Mouse (Mus musculus) midbrain, embryonic 13.5 days (tissue): ENCODE measurements around the gene Pcnx2. TPM values are rescaled to one million over a fixed set of nuclear protein-coding genes. Genes with fewer than 3 reads are reported as not detected.
A peak's percentile ranks its signal among the peaks of the same experiment; 100 is the strongest.

ENCODE experiments used
- ATAC-seq: fragments of 200-750 bp; cut with Nextera tagmentation; 2 replicates; pipeline ENCODE4 v1.8.0; 2017; ENCODE audit warnings: mild to moderate bottlenecking, moderate TSS enrichment, moderate library complexity
- H3K27ac ChIP-seq: fragments of 300-500 bp; sonication (generic); 2 replicates; pipeline ENCODE4 v1.5.1; 2015; ENCODE audit warnings: inconsistent platforms, mild to moderate bottlenecking, moderate library complexity
- H3K27me3 ChIP-seq: fragments of 300-500 bp; sonication (generic); 2 replicates; pipeline ENCODE4 v1.6.1; 2015; ENCODE audit warnings: mild to moderate bottlenecking, inconsistent platforms
- H3K36me3 ChIP-seq: fragments of 300-500 bp; sonication (generic); 2 replicates; pipeline ENCODE4 v1.6.1; 2015; ENCODE audit warnings: mild to moderate bottlenecking, inconsistent platforms
- H3K4me1 ChIP-seq: fragments of 300-500 bp; sonication (generic); replicated peaks from 2 replicates; pipeline ENCODE4 v1.6.1; 2015; ENCODE audit warnings: inconsistent platforms
- H3K4me2 ChIP-seq: fragments of 300-500 bp; sonication (generic); replicated peaks from 2 replicates; pipeline ENCODE4 v1.6.1; 2015; ENCODE audit warnings: moderate library complexity, mild to moderate bottlenecking, inconsistent platforms
- H3K4me3 ChIP-seq: fragments of 300-500 bp; sonication (generic); replicated peaks from 2 replicates; pipeline ENCODE4 v1.5.1; 2015; ENCODE audit warnings: mild to moderate bottlenecking, inconsistent platforms
- H3K9ac ChIP-seq: fragments of 300-500 bp; sonication (generic); replicated peaks from 2 replicates; pipeline ENCODE4 v1.6.1; 2015; ENCODE audit warnings: mild to moderate bottlenecking, inconsistent platforms
- H3K9me3 ChIP-seq: fragments of 300-500 bp; sonication (generic); 2 replicates; pipeline ENCODE4 v1.6.1; 2016; ENCODE audit warnings: mild to moderate bottlenecking, inconsistent platforms
- WGBS: fragments of 180-500 bp; shearing (Covaris S2); methylation state at CpG from one replicate; pipeline ENCODE4 v1.1.7; 2015; 5-methylcytosine and 5-hydroxymethylcytosine counted together
- polyA plus RNA-seq: library from polyadenylated mRNA; unstranded; fragments of >200 nt; fragmentation: Nextera tagmentation; extraction: Ambion mirVana; gene quantifications from 2 replicates; pipeline ENCODE4 v1.2.1, GENCODE M21; 2015

Pcnx2 gene
- 3.6 and 3.8 TPM in 2 replicates for polyA plus RNA-seq

DNA sequence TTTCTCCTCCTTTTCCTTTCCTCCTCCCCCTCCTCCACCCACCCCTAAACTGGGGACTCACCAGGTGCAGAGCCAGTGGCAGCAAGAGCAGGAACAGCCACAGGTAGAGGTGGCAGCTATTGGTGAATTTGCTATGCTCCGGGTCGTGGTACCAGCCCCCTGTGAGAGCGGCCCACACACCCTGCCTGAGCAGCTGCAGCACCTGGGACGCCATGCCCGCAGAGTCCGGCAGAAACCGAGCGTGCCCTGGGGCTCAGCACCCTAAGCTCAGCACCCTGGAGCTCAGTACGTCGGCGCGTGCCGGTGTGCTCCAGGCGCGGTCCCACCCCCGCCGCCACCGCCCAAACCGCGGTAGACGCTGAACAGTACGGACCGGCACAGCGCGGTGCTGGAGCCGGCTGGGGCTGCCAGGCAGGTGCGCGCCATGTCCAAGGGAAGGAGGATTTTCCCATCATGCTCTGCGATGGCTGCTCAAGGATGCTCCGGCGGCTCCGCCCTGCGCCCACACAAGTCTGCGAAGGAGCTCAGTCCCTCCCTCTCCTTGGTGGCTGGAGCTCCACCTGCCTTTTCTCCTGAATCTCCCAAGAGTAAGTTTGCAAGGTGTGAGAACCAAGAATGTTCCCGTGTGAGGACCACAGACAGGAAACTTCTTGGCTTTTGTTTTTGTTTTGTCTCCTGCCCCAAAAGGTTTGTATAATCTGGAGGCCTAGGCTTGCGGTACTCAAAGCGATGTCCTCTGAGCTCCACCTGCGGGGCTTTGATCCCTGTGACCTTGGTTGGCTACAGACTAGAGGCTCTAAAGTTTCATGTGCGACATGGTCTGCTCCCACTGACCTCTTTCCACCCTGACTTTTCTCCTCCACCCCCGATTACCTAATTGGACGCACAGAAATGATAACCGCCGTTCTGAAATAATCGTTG, at the start of gene Pcnx2:
TSS of gene Pcnx2 (minus strand) at position 450 of the 921 bp plus-strand sequence.
- peak; percentile 90 for ATAC-seq
- WGBS = 7% methylated on average over 44 of the region's 44 CpGs

DNA sequence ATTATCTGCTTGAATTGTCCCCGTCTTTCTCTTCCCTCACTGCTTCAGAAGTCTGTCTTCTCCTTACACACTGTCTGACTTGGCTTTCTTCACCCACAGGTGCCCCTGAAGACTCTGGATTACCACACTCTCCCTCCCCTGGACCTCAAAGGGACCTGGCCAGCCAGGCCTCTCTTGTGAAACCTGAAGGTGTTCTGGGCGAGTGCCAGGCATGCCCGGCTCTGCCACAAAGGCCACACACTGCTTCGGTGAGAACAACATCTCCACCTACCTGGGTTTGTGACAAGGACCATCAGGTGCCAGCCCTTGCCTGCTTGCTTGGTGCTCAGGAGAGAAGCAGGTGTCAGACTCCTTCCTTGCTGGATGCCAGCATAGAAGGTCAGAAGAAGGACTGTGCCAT, 46.4 kb upstream of the Pcnx2 start:
- H3K9ac ChIP-seq = no peak overlapping the region
- no peak overlapping the region for H3K4me3 ChIP-seq
- no peak for ATAC-seq
- 90% methylated on average over 4 of the region's 4 CpGs for WGBS
- H3K36me3 ChIP-seq = no peaks in the 10 kb centered on the region
- H3K9me3 ChIP-seq = no peaks in the 10 kb centered on the region
- H3K4me1 ChIP-seq = no peaks in the 10 kb centered on the region
- no peak overlapping the region for H3K27ac ChIP-seq
- H3K27me3 ChIP-seq = no peaks in the 10 kb centered on the region
- H3K4me2 ChIP-seq = no peak overlapping the region

More for the DNA sequence above, at the start of gene Pcnx2:
- Histone ChIP-seq H3K36me3 (no peaks in the 10 kb centered on the region), H3K27me3 (peaks cover 25% of the 10 kb centered on the region), H3K4me2 (peak within 1 kb of the TSS; percentile 63), H3K9me3 (no peaks in the 10 kb centered on the region), H3K4me1 (peaks cover 18% of the 10 kb centered on the region), H3K27ac (peak within 1 kb of the TSS; percentile 67), H3K4me3 (peak within 1 kb of the TSS; percentile 56), H3K9ac (peak within 1 kb of the TSS; percentile 75)

DNA sequence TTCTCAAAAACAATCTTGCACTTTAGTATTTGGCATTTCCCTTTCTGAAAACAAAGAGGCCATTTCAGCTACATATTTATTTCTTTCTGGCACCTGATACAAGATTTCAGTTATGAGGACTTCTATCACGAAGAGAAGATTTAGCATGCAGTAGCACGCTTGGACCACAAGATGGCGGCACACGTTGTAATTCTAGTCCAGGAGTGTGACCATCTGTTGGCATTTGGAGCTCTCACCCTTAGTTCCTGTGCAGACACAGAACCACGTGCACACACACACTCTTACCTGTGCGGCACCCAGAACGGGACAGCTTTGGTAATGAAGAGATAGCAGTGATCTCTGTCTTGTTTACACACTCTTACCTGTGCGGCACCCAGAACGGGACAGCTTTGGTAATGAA, 37.5 kb upstream of the Pcnx2 start:
- 43% methylated on average over 9 of the region's 9 CpGs for WGBS
- H3K9ac ChIP-seq = no peak overlapping the region
- H3K36me3 ChIP-seq = no peaks in the 10 kb centered on the region
- H3K27me3 ChIP-seq = no peaks in the 10 kb centered on the region
- H3K4me3 ChIP-seq = no peak overlapping the region
- no peaks in the 10 kb centered on the region for H3K4me1 ChIP-seq
- ATAC-seq = no peak
- no peaks in the 10 kb centered on the region; the same call in 1 of the 2 replicates for H3K9me3 ChIP-seq
- no peak overlapping the region for H3K4me2 ChIP-seq
- no peak overlapping the region for H3K27ac ChIP-seq

DNA sequence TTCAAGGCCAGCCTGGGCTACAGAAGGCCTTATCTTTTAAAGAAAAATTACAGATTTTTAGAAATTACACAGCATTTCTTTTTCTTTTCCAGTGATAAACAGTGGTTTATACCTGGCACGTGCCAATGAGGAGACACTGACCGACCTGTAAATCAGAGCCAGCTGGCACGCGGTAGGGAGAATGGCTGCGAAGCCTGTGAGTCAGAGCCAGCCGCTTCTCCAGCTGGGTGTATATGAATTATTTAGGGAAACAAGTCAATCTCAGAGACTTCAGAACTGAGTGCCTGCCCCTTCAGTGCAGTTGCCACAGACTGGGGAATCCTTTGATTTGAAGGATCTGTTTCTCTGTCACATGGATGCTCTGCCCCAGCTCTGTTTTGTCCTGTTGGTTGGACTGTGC, 33.7 kb upstream of the Pcnx2 start:
- Histone ChIP-seq H3K9me3 (no peaks in the 10 kb centered on the region; the same call in 1 of the 2 replicates), H3K4me1 (no peaks in the 10 kb centered on the region), H3K27ac (no peak overlapping the region), H3K4me3 (no peak overlapping the region), H3K36me3 (no peaks in the 10 kb centered on the region), H3K9ac (no peak overlapping the region), H3K27me3 (no peaks in the 10 kb centered on the region), H3K4me2 (no peak overlapping the region)
- 88% methylated on average over 6 of the region's 6 CpGs for WGBS
- ATAC-seq = no peak

DNA sequence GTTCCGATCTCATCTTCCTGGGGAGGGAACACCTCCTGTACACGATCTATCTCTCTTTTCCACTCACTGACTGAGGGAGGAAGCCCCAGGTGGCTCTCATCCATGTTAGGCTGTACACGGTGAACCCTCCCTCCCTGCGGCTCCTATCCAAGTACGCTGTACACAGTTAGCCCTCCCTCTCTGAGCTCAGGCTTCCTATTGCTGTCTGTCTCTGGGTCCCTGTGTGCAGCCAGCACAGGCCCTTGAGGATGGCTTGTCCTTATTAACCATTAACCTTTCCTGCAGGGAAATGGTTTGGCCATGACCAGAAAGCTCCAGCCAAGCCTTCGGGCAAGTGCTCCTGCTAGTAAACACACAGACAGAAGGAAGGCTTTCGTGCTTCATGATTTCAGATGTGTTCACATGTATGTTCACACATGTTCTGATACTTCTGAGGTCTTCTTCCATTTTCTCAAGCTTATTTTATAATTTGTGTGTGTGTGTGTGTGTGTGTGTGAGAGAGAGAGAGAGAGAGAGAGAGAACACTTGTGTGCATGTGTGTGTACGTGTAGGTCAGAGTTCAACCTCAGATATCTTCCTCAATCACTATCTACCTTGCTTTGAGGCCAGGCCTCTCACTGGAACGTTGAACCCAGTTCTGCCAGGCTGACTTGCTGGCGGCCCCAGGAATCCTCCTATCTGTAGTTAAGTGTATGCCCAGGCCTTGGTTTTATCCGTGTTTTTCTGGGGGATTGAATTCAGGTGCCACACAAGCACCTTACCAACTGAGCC, 32.3 kb upstream of the Pcnx2 start:
- 90% methylated on average over 11 of the region's 11 CpGs for WGBS
- ATAC-seq = no peak
- no peak overlapping the region for H3K9ac ChIP-seq
- no peak overlapping the region for H3K4me2 ChIP-seq
- H3K4me1 ChIP-seq = no peaks in the 10 kb centered on the region
- H3K9me3 ChIP-seq = no peaks in the 10 kb centered on the region; the same call in 1 of the 2 replicates
- no peaks in the 10 kb centered on the region for H3K27me3 ChIP-seq
- H3K4me3 ChIP-seq = no peak overlapping the region
- no peaks in the 10 kb centered on the region for H3K36me3 ChIP-seq
- H3K27ac ChIP-seq = no peak overlapping the region

DNA sequence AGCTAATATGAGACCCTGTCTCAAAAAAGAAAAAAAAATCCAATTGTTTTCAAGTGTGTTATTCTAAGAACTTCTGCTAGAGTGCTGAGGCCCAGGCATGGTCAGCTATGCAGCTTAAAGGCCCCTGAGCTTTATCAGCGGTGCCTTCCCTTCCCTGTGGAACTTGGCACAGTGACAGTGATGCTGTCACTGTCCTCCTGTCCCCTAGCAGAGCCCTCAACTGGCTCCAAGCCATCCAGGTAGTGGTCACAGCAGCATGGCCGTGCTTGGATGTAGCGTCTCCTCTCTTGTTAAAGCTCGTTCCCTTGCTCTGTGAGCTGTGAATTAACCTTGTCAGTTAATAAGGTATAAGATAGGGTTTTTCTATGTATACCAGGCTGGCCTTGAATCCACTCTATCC, 28.5 kb upstream of the Pcnx2 start:
- Histone ChIP-seq H3K4me1 (no peaks in the 10 kb centered on the region), H3K36me3 (no peaks in the 10 kb centered on the region), H3K4me2 (no peak overlapping the region), H3K27me3 (no peaks in the 10 kb centered on the region), H3K4me3 (no peak overlapping the region), H3K9ac (no peak overlapping the region), H3K9me3 (no peaks in the 10 kb centered on the region), H3K27ac (no peak overlapping the region)
- WGBS = 83% methylated on average over 4 of the region's 4 CpGs
- ATAC-seq = no peak

DNA sequence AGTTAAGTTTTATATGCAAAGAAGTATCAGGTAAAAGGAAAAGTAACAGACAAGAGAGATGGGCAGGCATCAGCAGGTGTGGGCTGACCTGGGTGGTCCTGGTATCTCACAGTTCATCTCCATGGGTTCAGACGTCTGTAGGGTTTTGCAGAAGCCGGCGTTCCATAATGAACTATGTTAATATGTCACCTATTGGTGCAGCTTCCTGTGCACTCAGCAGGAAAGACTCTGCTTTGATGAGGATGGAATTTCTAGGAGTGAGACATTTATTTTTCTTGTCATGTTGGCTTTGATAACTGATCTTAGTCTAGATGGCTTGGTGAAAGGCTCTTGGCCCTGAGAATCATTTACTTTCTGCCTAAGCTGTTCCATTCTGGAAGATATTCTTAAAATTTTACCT, 24.2 kb upstream of the Pcnx2 start:
- Histone ChIP-seq H3K9ac (no peak overlapping the region), H3K36me3 (no peaks in the 10 kb centered on the region), H3K4me1 (no peaks in the 10 kb centered on the region), H3K27me3 (no peaks in the 10 kb centered on the region), H3K27ac (no peak overlapping the region), H3K4me2 (no peak overlapping the region), H3K4me3 (no peak overlapping the region), H3K9me3 (no peaks in the 10 kb centered on the region)
- no peak for ATAC-seq
- 86% methylated on average over 3 of the region's 3 CpGs for WGBS

DNA sequence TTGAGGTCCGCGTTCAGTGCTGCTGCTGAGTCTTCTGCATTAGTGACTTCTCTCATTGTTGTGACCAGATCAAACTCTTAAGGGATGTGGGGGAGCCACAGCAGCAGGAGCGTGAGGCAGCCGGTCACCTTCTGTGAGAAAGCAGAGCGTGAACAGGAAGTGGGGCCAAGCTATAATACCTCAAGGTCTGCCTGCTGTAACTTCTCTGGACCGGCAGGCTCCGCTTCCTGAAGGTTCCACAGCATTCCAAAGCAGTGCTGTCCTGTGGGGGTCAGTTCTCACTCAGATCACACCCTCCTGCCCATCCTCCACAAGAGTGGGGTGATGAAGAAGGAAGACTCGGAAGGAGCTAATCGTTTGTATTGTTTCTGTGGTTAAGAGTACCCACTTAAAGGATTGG, 22.6 kb upstream of the Pcnx2 start:
- no peak overlapping the region for H3K4me3 ChIP-seq
- no peaks in the 10 kb centered on the region for H3K4me1 ChIP-seq
- no peak overlapping the region for H3K4me2 ChIP-seq
- no peak for ATAC-seq
- H3K9me3 ChIP-seq = no peaks in the 10 kb centered on the region
- 86% methylated on average over 9 of the region's 9 CpGs for WGBS
- H3K9ac ChIP-seq = no peak overlapping the region
- no peak overlapping the region for H3K27ac ChIP-seq
- H3K36me3 ChIP-seq = no peaks in the 10 kb centered on the region
- H3K27me3 ChIP-seq = 0 out of 2 replicates have a peak, but pooled peaks cover 3% of the 10 kb centered on the region

DNA sequence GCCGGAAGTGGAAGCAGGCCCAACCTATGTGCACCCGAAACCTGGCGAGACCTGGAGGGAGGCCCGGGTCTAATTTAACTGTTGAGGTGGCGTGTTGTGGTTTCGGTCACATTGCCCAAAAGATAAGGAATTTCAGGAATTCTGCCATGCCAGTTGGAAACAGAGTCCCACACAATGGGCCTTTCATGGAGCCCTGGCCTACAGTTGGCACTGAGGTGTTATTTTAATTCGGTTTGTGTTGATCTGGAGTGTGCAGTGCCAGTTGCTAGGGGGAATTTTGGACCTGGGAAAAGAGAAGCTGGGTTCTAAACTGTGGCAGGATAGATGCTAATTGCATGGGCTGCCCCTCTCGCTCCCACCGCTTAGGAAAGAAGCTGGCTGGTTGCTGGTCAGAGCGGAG, 22.2 kb upstream of the Pcnx2 start:
- no peaks in the 10 kb centered on the region for H3K36me3 ChIP-seq
- H3K4me1 ChIP-seq = no peaks in the 10 kb centered on the region
- 0 out of 2 replicates have a peak, but pooled peaks cover 3% of the 10 kb centered on the region for H3K27me3 ChIP-seq
- no peak; the same call in 1 of the 2 replicates for ATAC-seq
- no peak overlapping the region for H3K4me2 ChIP-seq
- no peak overlapping the region for H3K9ac ChIP-seq
- H3K27ac ChIP-seq = no peak overlapping the region
- 75% methylated on average over 10 of the region's 10 CpGs for WGBS
- H3K4me3 ChIP-seq = no peak overlapping the region
- H3K9me3 ChIP-seq = no peaks in the 10 kb centered on the region

DNA sequence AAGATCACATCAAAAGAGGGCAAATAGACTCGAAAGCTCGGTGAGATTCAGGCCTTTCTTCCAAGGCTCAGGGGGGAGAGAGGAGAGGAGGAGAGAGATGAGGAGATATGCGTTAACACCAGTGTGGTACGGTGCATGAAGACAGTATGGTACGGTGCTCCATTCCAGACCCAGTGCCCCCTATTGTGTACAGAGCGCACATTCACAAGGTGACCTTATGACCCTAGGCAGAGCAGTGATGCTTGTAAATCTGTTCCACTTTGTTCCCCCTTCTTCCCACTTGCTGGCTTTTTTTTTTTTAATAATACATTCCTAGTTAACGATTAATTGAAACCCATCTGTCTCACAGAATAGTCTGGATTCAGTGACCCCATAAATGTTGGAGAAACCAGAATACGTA, 21.4 kb upstream of the Pcnx2 start:
- no peaks in the 10 kb centered on the region for H3K36me3 ChIP-seq
- ATAC-seq = no peak
- no peaks in the 10 kb centered on the region for H3K9me3 ChIP-seq
- 0 out of 2 replicates have a peak, but pooled peaks cover 3% of the 10 kb centered on the region for H3K27me3 ChIP-seq
- no peak overlapping the region for H3K27ac ChIP-seq
- no peak overlapping the region for H3K4me3 ChIP-seq
- no peak overlapping the region for H3K9ac ChIP-seq
- no peak overlapping the region for H3K4me2 ChIP-seq
- no peaks in the 10 kb centered on the region for H3K4me1 ChIP-seq
- 39% methylated on average over 8 of the region's 8 CpGs for WGBS

DNA sequence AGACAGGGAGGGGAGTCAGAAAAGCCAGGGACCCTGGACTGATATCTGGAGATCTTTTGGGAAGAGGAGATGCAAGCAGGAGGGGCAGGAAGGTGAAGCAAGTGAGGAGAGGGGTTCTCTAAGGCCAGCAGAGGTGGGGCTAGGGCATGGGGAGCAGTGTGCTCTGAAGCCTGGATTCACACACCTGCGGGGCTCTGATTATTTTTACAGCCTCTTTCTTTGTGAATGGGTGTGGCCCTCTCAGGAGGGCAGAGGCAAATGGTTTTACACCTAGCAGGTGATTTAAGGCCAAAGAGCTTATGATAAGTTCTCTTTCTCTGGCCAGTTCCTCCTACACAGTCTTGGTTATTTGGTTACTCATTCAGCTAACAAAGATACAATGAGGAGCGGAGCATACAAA, 20.6 kb upstream of the Pcnx2 start:
- no peak for ATAC-seq
- no peak overlapping the region for H3K9ac ChIP-seq
- H3K9me3 ChIP-seq = no peaks in the 10 kb centered on the region
- H3K4me2 ChIP-seq = no peak overlapping the region
- 84% methylated on average over 2 of the region's 2 CpGs for WGBS
- H3K36me3 ChIP-seq = no peaks in the 10 kb centered on the region
- no peak overlapping the region for H3K27ac ChIP-seq
- peaks cover 8% of the 10 kb centered on the region; the same call in 1 of the 2 replicates for H3K27me3 ChIP-seq
- no peak overlapping the region for H3K4me3 ChIP-seq
- no peaks in the 10 kb centered on the region for H3K4me1 ChIP-seq

DNA sequence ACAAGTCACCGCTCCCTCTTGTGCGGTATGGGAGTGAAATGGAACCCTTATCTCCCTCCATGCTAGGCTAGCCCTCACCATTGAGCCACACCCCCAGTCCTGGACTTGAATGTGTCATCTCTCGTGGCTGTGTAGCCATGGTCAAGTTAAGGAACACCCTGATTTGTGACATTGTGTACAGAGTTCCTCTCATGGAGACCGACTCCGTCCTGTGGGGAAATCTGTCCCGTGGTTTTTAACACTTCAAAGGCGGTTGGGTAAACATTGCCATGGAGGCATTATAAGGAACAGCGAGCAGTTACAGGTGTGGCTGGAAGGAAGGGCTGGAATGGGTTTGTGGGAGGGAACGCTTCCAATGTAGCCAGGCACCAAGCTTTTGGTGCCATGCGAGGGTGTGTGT, 18.9 kb upstream of the Pcnx2 start:
- Histone ChIP-seq H3K9me3 (no peaks in the 10 kb centered on the region), H3K27me3 (peaks cover 24% of the 10 kb centered on the region)
- WGBS = 80% methylated on average over 10 of the region's 10 CpGs

More for the DNA sequence above, 18.9 kb upstream of the Pcnx2 start:
- Histone ChIP-seq H3K9ac (no peak overlapping the region), H3K4me3 (no peak overlapping the region), H3K4me1 (no peaks in the 10 kb centered on the region), H3K4me2 (no peak overlapping the region), H3K27ac (no peak overlapping the region), H3K36me3 (no peaks in the 10 kb centered on the region)
- ATAC-seq = no peak
